Mouse (Mus musculus) E14TG2a.4 (cell line): ENCODE data around the gene Dner.

ENCODE experiments used
- CTCF ChIP-seq: conservative IDR thresholded peaks from 2 replicates; pipeline ENCODE4 v1.5.1; 2014; ENCODE audit warnings: low read length
- NANOG ChIP-seq: IDR thresholded peaks from 2 replicates; pipeline ENCODE4 v1.6.1; 2014; ENCODE audit warnings: borderline replicate concordance, low read length, mixed read lengths

GRCm38 (mm10) chr1:84536069-84536468, 160.0 kb downstream of the Dner start:
- TF ChIP-seq CTCF (no peak), NANOG (peak; percentile 20; the same call in 1 of the 2 replicates)
